Mouse (Mus musculus): Measurements from ENCODE around the gene Rhoj.
"Not testable (repeated sequence)": the region's sequence is repeated elsewhere in the genome, so short reads cannot be mapped to it uniquely, and the experiment has no call there.

Rhoj gene

DNA sequence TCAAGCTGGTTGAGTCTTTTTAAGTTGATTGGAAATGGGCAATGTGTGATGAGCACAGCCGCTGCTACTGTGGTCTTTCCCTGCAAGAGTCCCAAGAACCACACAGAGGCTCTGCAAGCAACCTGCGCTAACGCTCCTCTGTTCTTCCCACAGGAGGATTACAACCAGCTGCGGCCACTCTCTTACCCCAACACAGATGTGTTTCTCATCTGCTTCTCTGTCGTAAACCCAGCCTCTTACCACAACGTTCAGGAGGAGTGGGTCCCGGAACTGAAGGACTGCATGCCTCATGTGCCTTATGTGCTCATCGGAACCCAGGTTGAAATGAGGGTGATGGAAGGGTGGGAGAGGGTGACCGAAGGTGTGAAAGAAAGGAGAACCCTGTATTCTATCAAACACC, 83.4 kb downstream of the Rhoj start:
- no peak for DNase-seq (ENCODE audit: low read depth)

GRCm38 (mm10) chr12:75394011-75394773, 86.1 kb downstream of the Rhoj start:
- DNase-seq (ENCODE audit: low read depth), result no peak

- no peak for DNase-seq (ENCODE audit: low read depth)
Measured at GRCm38 (mm10) chr12:75396616-75397015, 88.5 kb downstream of the Rhoj start.

DNA sequence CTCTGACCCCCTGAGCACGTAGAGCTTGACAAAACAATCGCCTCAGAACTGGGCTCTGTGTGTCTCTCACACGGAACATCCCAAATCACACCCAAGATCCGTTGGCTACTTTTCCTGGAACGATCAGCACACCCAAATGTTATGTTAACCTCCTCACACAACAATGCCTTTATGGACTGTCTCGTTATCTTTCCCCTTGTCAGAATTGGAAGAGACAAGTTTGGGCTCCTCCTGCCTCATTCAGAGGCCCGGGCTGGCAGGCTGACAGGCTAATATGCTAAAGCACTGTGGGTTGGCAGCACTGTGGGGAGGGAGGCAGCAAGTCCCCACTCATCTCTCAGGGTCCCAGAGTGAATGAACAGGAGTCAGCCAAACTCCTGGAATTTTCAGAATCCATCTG, 89.0 kb downstream of the Rhoj start:
- no peak for DNase-seq (ENCODE audit: low read depth)

DNA sequence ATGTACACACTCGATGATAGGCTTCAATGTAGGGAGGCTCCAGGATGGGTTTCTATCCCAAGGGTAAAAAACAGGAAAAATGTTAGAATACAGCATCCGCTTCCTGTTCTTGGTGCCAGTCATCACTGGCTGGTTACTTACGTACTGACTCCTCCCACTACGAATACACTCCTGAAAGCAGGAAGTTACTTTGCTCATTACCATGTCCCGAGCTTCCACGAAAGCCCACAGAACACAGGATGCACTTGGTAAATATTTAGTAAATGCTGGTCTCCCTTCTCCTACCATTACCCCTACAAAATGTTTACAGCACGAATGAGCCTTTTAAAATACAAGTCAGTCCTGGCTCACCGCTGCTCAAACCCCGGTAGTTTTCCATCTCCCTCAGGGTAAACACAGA, 104.8 kb downstream of the Rhoj start:
- DNase-seq (ENCODE audit: low read depth), result no peak

DNA sequence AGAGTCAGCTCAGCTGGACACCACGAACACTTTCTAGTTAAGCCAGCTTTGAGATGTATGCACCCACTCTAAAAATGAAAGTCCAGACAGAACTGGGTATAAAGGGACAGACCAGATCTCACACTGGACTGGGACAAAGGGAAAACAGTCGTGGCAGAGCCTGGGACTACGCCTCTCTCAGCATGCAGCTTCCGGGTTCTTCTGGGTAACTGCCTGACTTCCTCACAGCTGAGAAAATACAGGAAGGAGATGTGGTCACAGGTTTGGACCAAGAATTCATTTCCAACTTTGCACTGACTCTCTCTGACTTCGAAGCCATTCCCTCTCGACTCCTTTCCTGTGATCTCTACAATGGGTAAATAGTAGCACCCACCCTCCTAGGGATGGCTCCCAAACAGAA, 106.9 kb downstream of the Rhoj start:
- no peak for DNase-seq (ENCODE audit: low read depth)

- DNase-seq (ENCODE audit: low read depth), result no peak
Measured at GRCm38 (mm10) chr12:75416681-75417080, 108.6 kb downstream of the Rhoj start, which contains the start of gene Gphb5. Gphb5 (minus strand) TSS chr12:75416781.

GRCm38 (mm10) chr12:75424359-75424758, 116.2 kb downstream of the Rhoj start:
- no peak for DNase-seq (ENCODE audit: low read depth)

DNA sequence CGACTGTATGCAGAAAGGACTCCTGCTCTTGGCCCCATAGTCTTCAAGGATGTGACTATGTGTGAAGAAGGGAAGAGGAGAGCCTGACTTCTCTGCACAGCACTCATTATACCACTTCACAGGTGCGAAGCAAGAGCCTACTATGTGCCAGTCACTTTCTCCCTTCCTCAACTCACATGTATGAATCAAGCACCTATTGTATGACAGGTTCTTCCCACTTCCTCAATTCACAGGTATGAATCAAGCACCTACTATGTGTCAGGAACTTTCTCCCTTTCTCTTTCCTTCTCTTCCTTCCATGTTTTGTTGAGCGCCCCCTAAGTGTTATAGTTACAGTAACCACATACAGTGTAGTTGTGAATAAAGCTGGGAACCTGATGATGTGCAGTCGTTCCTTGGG, 116.7 kb downstream of the Rhoj start:
- no peak for DNase-seq (ENCODE audit: low read depth)

DNA sequence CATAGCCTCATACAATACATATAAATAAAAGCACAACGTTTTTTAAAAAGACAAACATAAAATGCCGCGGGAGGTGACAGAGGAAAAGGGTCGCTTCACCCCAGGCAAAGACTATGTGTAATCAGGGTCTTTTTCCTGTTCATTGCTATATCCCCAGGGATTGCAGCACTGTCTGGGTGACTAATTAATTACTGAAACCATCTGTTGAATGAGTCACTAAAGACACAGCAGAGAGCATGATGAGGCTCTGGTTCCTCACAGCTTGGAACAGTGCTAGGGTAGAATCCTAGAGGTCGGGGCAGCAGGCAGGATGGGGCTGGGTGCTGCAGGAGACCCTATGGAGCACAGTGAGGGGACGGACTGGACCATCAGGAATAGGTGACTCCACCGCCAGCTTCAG, 117.8 kb downstream of the Rhoj start:
- DNase-seq (ENCODE audit: low read depth), result no peak

GRCm38 (mm10) chr12:75428719-75429118, 120.6 kb downstream of the Rhoj start:
- DNase-seq (ENCODE audit: low read depth), result no peak

- no peak for DNase-seq (ENCODE audit: low read depth)
Measured at GRCm38 (mm10) chr12:75429685-75430396, 121.7 kb downstream of the Rhoj start.

- not testable (repeated sequence) for DNase-seq (ENCODE audit: low read depth)
Measured at GRCm38 (mm10) chr12:75432400-75432799, 124.3 kb downstream of the Rhoj start.

GRCm38 (mm10) chr12:75446245-75446644, 138.1 kb downstream of the Rhoj start:
- no peak for DNase-seq (ENCODE audit: low read depth)

GRCm38 (mm10) chr12:75448921-75449320, 140.8 kb downstream of the Rhoj start:
- no peak for DNase-seq (ENCODE audit: low read depth)

DNA sequence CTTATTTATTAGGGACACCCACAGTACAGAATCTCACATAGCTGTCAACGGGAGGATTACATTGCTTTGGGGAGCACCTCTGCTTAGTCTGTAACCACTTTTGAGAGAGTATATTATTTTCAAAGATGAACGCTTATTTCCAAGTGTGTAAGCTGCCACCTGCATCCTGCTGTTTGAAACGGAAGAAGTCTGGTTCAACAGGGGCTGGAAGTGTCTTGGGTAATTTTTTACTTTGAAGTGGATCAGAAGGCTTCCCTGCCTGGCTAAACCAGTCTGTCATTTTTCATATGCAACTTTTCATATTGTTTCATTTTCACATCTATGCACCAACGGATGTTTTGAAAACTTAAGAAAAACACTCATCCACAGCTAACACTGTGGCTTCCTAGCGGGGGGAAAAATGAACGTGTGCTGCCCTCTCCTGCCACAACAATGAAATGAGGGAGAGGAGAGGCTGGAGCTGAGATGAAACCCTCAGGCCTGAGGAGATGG, 141.4 kb downstream of the Rhoj start:
- no peak for DNase-seq (ENCODE audit: low read depth)

DNA sequence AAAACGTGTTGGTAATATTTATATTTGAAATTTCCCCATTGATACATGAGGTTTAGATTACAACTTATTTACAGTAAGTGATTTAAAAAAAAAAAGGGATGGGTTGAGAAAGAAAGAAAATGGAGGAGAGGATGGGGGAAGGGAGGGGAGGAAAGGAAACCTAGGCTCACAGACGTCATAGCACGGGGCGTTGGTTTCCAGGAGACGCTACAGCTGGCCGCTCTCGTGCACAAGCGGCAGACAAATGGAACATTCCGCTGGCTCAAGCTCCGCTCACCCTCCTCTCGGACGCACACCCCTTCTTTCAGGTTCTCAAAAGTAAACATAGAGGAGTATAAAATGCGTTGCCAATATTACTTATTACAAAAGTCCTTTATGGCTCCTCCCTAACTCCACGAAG, 141.9 kb downstream of the Rhoj start:
- DNase-seq (ENCODE audit: low read depth), result no peak

DNA sequence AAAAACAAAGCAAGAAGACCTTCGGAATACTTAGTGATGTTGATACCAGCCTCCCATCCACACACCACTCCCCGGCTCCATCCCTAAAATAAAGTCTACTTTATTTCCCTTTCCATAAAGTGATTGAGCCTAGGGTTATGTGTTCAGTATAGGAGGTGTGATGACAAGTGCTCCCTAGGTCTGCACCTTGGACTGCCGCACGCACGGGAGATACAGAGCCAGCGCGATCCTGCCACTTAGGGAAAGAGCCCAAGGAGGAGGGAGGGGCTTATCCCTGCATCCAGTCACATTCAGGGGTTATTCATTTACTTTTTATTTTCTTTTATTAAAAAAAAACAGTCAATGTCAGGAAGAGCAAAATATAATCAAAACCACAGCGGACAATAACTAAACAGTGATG, 142.5 kb downstream of the Rhoj start:
- no peak for DNase-seq (ENCODE audit: low read depth)
